Comparison of ENCODE assay signal across 8 mouse cellular contexts in genomic region chr2:6322376-6322901, GRCm38 (mm10). TPM values are rescaled to one million over a fixed set of nuclear protein-coding genes. Genes with fewer than 3 reads are reported as not detected.
DNase-seq lines count a peak whose midpoint lies in the region; ATAC-seq lines count a peak whose summit lies in the region.

Gene Usp6nl (plus strand): TSS chr2:6322667.

- peak; percentile 92 to 95 for DNase-seq in adrenal gland, adult 18-20 months (ENCODE audit: low spot score in 2 of 2)
- peak; percentile 91 for DNase-seq in embryo, embryonic 11 days
- peak; percentile 90 for DNase-seq in gastrocnemius, postnatal 25 days
- peak; percentile 76 to 85 for DNase-seq in left cerebral cortex, postnatal 25 days (ENCODE audit: low spot score in 2 of 2)
- DNase-seq in mesoderm, embryonic 11.5 days (ENCODE audit: low read depth, low spot score), result peak; percentile 81
- DNase-seq in right cerebral cortex, postnatal 25 days, result peak; percentile 89
- peak; percentile 83 to 90 for DNase-seq in urinary bladder, postnatal 36 days (ENCODE audit: low spot score in 2 of 2)

- H3K36me3 ChIP-seq in intestine, embryonic 15.5 days, result no peaks in the 10 kb centered on the region

- peak; percentile 95 for ATAC-seq in intestine, embryonic 15.5 days

- peak within 1 kb of the TSS; percentile 93 for H3K9ac ChIP-seq in intestine, embryonic 15.5 days

- H3K4me3 ChIP-seq in intestine, embryonic 15.5 days (replicated peaks), result peak within 1 kb of the TSS; percentile 95

- intact Hi-C loops in left cerebral cortex, postnatal 25 days (cut with DNase I), result loop anchor here (2.0 to 5.0 kb wide), 3 partner anchors 66 to 100 kb away; no protein-coding TSS in a partner anchor

- H3K27ac ChIP-seq in intestine, embryonic 15.5 days, result peak within 1 kb of the TSS; percentile 98

- peaks cover 6% of the 10 kb centered on the region; the same call in 1 of the 2 replicates for H3K4me1 ChIP-seq in intestine, embryonic 15.5 days (replicated peaks)

- WGBS in intestine, embryonic 15.5 days, result under 1% methylated on average over 69 of the region's 75 CpGs

- no peaks in the 10 kb centered on the region for H3K27me3 ChIP-seq in intestine, embryonic 15.5 days (replicated peaks)

- H3K9me3 ChIP-seq in intestine, embryonic 15.5 days, result no peaks in the 10 kb centered on the region

- peak within 1 kb of the TSS; percentile 77 for H3K4me2 ChIP-seq in intestine, embryonic 15.5 days (replicated peaks)

RNA-seq across cellular contexts. Expression of gene Usp6nl, which starts in this region (rescaled TPM):
- 10 to 100 TPM; 20.0 to 41.5 TPM for total RNA-seq in adrenal gland, adult 18-20 months (2021)
- total RNA-seq in gastrocnemius, postnatal 25 days (2021), result 1 to 10 TPM; 2.9 to 3.8 TPM
- polyA plus RNA-seq in intestine, embryonic 15.5 days (2015; fragmentation: Nextera tagmentation; extraction: Ambion mirVana), result 9.4 and 11.8 TPM in 2 replicates
- 10 to 100 TPM; 19.5 to 21.5 TPM for total RNA-seq in left cerebral cortex, postnatal 25 days (2021)

Comparison
In these comparisons a context has a peak if more than half of its experiments do, and no peak if none do; other contexts are left out.
1. Peak in every context shown above with its lines: DNase-seq, ATAC-seq, H3K4me3 ChIP-seq and H3K27ac ChIP-seq.
2. RNA of gene Usp6nl (total RNA-seq): 20.0 to 41.5 TPM in adrenal gland, adult 18-20 months and 19.5 to 21.5 TPM in left cerebral cortex, postnatal 25 days; 2.9 to 3.8 TPM in gastrocnemius, postnatal 25 days; every median in the first group is over 4 times any median in the second.